Mouse (Mus musculus) liver, embryonic 15.5 days (tissue): ENCODE measurements around the gene Phf10. TPM values are rescaled to one million over a fixed set of nuclear protein-coding genes. Genes with fewer than 3 reads are reported as not detected.
"Not testable (repeated sequence)": the region's sequence is repeated elsewhere in the genome, so short reads cannot be mapped to it uniquely, and the experiment has no call there.

Source experiments
- ATAC-seq: fragments of 200-750 bp; cut with Nextera tagmentation; 2 replicates; pipeline ENCODE4 v1.8.0; 2017; ENCODE audit warnings: moderate number of reproducible peaks, mild to moderate bottlenecking, moderate library complexity; ENCODE audit not compliant: insufficient read depth
- H3K27ac ChIP-seq: fragments of 300-500 bp; sonication (generic); replicated peaks from 2 replicates; pipeline ENCODE4 v1.5.1; 2015; ENCODE audit warnings: mild to moderate bottlenecking, inconsistent platforms
- H3K27me3 ChIP-seq: fragments of 300-500 bp; sonication (generic); 2 replicates; pipeline ENCODE4 v1.6.1; 2015; ENCODE audit warnings: mild to moderate bottlenecking, inconsistent platforms
- H3K36me3 ChIP-seq: fragments of 300-500 bp; sonication (generic); replicated peaks from 2 replicates; pipeline ENCODE4 v1.6.1; 2015; ENCODE audit warnings: moderate library complexity, mild to moderate bottlenecking, inconsistent platforms
- H3K4me1 ChIP-seq: fragments of 300-500 bp; sonication (generic); replicated peaks from 2 replicates; pipeline ENCODE4 v1.6.1; 2015; ENCODE audit warnings: inconsistent platforms
- H3K4me2 ChIP-seq: fragments of 300-500 bp; sonication (generic); 2 replicates; pipeline ENCODE4 v1.6.1; 2015; ENCODE audit warnings: moderate library complexity, mild to moderate bottlenecking, inconsistent platforms
- H3K4me3 ChIP-seq: fragments of 300-500 bp; sonication (generic); replicated peaks from 2 replicates; pipeline ENCODE4 v1.5.1; 2015; ENCODE audit warnings: mild to moderate bottlenecking, inconsistent platforms
- H3K9ac ChIP-seq: fragments of 300-500 bp; sonication (generic); 2 replicates; pipeline ENCODE4 v1.6.1; 2015; ENCODE audit warnings: moderate library complexity, mild to moderate bottlenecking, inconsistent platforms
- H3K9me3 ChIP-seq: fragments of 300-500 bp; sonication (generic); replicated peaks from 2 replicates; pipeline ENCODE4 v1.6.1; 2016; ENCODE audit warnings: inconsistent platforms
- WGBS: fragments of 180-500 bp; shearing (Covaris S2); methylation state at CpG from one replicate; pipeline ENCODE4 v1.1.7; 2015; ENCODE audit warnings: mixed read lengths; ENCODE audit not compliant: insufficient replicate concordance; 5-methylcytosine and 5-hydroxymethylcytosine counted together
- polyA plus RNA-seq: library from polyadenylated mRNA; unstranded; fragments of >200 nt; fragmentation: Nextera tagmentation; extraction: Ambion mirVana; gene quantifications from 2 replicates; pipeline ENCODE4 v1.2.1, GENCODE M21; 2015

Gene Phf10
- polyA plus RNA-seq, 1 experiment from 2014 or later, result 93.2 TPM

GRCm38 (mm10) chr17:14942181-14942580, 18.9 kb downstream of the Phf10 start:
- H3K4me3 ChIP-seq, result peak overlapping the region; percentile 77
- peaks cover 27% of the 10 kb centered on the region for H3K4me1 ChIP-seq
- 63% methylated on average over 6 of the region's 6 CpGs for WGBS
- H3K9ac ChIP-seq, H3K27me3 ChIP-seq, ATAC-seq, H3K27ac ChIP-seq, H3K9me3 ChIP-seq: not testable (repeated sequence)
- peak overlapping the region; percentile 96 for H3K4me2 ChIP-seq
- peaks cover 22% of the 10 kb centered on the region for H3K36me3 ChIP-seq

DNA sequence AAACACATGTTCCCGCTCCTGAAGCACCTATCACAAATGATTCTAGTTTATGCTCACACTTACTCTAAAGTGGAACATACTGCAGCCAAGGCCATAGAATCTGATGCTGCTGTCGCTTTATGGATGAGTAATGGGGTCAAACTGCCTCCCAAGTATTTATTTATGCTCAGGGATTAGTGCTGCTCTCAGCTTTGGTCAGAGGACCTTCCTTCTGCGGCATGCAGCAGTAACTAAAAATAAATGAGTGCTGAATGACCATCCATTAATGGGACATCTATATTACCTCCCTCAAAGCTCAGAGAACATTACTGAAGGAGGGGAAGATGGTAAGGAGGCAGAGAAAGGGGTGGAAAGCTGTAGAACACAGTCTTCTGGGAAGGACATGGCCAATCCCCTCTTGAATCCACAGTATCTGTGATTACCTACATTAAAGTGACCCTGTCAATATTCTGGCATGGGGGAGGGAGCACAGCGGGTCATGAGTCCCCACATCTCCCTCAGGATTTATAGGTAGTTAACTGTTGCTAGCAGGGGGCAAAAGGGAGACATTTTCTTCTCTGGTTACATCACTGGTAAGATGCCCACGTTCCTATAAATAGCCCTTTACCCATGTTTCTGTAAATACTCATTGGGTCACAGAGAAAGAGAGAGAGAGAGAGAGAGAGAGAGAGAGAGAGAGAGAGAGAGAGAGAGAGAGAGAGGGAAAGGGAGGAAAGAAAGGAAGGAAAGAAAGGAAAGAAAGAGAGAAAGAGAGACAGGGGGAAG, 25.1 kb downstream of the Phf10 start:
- ATAC-seq, result no peak

DNA sequence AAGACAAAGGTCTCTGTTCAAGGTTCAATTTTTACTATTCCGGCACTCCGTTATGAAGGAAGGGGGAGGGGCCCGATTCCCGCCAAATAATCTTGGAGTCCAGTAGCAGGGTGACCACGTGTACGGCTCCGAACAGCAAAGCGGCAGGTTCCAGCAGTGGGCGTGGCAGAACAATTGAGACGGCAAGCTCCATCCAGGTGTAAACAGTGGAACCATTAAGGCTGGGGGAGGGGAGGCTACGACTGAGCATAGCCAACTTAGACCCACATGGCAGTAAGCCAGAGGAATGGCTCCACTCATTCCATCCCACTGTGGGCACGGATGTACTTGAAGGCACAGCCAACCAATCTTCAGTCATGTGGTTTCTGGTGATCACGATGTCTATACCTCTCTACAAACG, 25.8 kb downstream of the Phf10 start:
- not testable (repeated sequence) for H3K9ac ChIP-seq, H3K4me2 ChIP-seq, ATAC-seq, H3K9me3 ChIP-seq, H3K27ac ChIP-seq, H3K36me3 ChIP-seq, H3K4me1 ChIP-seq, H3K27me3 ChIP-seq, H3K4me3 ChIP-seq
- WGBS, result 66% methylated on average over 14 of the region's 14 CpGs

More for the DNA sequence above, 25.1 kb downstream of the Phf10 start:
- no peaks in the 10 kb centered on the region for H3K4me1 ChIP-seq
- H3K27me3 ChIP-seq, result no peaks in the 10 kb centered on the region
- no peak overlapping the region for H3K4me2 ChIP-seq
- no peak overlapping the region for H3K27ac ChIP-seq
- no peak overlapping the region for H3K4me3 ChIP-seq
- 58% methylated on average over 5 of the region's 5 CpGs for WGBS
- H3K9me3 ChIP-seq, result no peaks in the 10 kb centered on the region
- H3K36me3 ChIP-seq, result no peaks in the 10 kb centered on the region
- H3K9ac ChIP-seq, result no peak overlapping the region

DNA sequence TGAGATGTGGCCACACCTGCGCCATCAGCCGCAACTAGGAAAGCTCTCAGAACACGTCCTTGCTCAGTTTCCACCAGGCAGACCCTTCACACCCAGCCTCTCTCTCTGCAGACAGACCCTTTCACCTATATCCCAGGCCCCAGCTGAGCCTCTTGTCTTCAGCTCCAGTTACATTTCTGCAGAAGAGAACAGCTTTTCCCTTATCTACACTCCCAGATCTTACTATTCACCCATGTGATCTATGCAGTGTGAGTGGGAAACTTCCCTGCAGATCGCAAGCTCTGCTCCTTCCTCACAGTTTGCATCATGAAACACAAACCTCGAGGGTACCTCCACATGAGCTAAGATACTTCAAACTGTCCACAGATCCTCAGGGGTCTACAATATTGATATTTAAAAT, 29.6 kb downstream of the Phf10 start:
- H3K36me3 ChIP-seq, result no peaks in the 10 kb centered on the region
- H3K9me3 ChIP-seq, result no peaks in the 10 kb centered on the region
- no peaks in the 10 kb centered on the region for H3K4me1 ChIP-seq
- H3K9ac ChIP-seq, result no peak overlapping the region
- H3K4me2 ChIP-seq, result no peak overlapping the region
- H3K27ac ChIP-seq, result no peak overlapping the region
- no peak overlapping the region for H3K4me3 ChIP-seq
- no peaks in the 10 kb centered on the region for H3K27me3 ChIP-seq
- WGBS, result 48% methylated on average over 5 of the region's 5 CpGs
- no peak for ATAC-seq

DNA sequence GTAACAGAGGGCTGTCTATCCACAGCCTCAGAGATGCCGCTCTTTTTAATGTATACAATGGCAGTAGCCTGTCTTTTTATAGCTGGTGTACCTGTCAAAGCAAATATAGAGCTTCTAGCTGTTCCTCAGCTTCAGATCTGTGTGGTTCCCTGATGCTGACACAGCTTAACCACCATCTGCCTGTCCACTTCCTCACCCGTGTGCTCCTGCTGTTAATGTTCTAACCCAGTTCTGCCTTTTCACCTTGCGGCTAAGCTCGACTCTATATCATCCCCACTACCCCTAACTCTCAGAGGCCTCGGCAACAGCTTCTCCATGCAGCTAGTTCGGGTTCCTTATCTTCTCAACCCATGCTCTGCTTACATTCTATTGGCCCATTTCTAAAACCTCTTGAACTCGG, 30.4 kb downstream of the Phf10 start:
- no peak overlapping the region for H3K27ac ChIP-seq
- no peaks in the 10 kb centered on the region for H3K36me3 ChIP-seq
- no peaks in the 10 kb centered on the region for H3K9me3 ChIP-seq
- no peak overlapping the region for H3K4me2 ChIP-seq
- no peaks in the 10 kb centered on the region for H3K27me3 ChIP-seq
- 29% methylated on average over 7 of the region's 7 CpGs for WGBS
- no peak for ATAC-seq
- H3K4me3 ChIP-seq, result no peak overlapping the region
- no peak overlapping the region for H3K9ac ChIP-seq
- no peaks in the 10 kb centered on the region for H3K4me1 ChIP-seq

DNA sequence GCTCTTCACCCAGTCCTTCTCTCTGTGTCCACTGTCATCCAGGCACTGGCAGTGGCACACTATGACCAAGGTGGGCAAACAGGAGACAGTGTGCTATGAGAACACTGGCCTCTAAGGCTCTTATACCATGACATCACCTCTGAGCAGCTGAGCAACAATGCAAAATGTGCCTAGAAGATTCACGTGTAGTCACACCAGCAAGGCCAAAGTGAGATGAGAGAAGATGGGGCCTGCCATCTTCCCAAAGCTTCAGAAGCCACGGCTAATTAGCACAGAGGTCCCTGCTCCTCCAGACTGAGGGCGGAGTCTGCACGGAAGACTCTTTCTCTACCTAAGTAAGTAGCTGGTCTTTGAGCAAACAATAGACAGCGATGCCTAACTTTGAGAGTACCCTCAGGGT, 32.4 kb downstream of the Phf10 start:
- Histone ChIP-seq H3K4me3 (no peak overlapping the region), H3K4me2 (no peak overlapping the region), H3K9me3 (no peaks in the 10 kb centered on the region), H3K27ac (no peak overlapping the region), H3K36me3 (no peaks in the 10 kb centered on the region), H3K9ac (no peak overlapping the region), H3K4me1 (no peaks in the 10 kb centered on the region), H3K27me3 (no peaks in the 10 kb centered on the region)
- 67% methylated on average over 5 of the region's 5 CpGs for WGBS
- ATAC-seq, result no peak

DNA sequence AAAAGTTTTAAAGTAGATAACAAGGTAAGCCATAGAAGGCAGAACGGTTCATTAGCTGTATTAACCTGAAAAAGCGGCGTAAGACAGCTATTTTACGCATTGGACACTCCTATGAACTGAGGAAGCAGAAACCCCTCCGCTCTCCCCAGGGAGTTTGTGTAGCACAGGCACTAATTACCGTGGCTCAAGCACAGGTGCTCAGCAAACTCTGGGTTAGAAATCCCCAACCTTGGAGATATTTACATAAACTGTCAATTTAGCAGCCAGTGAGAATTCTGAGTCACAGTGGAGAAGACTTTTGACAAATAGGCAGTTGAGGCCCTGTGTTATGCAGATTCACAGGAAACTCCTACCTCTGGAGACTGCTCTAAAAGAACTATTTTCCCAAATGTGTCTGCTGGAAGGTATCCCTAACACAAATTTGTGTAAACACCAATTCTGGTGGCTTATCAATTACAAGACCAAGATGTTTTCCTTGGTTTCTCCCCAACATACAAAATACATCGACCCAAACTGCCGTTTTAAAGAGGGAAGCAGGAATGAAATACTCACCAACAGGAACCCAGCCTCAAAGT, 33.3 kb downstream of the Phf10 start:
- no peak overlapping the region for H3K4me2 ChIP-seq
- no peak overlapping the region for H3K4me3 ChIP-seq
- no peaks in the 10 kb centered on the region for H3K36me3 ChIP-seq
- H3K9me3 ChIP-seq, result no peaks in the 10 kb centered on the region
- no peaks in the 10 kb centered on the region for H3K27me3 ChIP-seq
- H3K9ac ChIP-seq, result no peak overlapping the region
- no peak overlapping the region for H3K27ac ChIP-seq
- 67% methylated on average over 8 of the region's 8 CpGs for WGBS
- no peak for ATAC-seq
- H3K4me1 ChIP-seq, result no peaks in the 10 kb centered on the region

DNA sequence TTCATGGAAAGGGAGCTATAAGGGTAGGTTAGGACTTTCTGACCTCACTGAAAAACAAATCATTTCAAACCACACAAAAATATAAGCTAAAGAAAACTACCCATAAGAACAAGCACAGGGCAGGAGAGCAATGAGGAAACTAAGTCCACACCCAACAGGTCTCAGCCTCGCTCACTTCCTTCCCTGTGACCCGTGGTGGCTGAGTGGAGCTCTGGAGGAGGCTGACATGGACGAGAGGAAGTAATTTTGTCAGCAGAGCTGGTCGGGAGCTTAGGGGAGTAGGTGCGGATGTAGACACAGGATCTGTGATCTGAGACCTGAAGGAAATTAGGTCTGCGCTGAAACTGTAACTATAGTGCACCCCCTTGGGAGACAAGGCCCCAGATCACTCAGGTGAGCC, 39.5 kb downstream of the Phf10 start:
- no peak overlapping the region for H3K27ac ChIP-seq
- 20% methylated on average over 6 of the region's 6 CpGs for WGBS
- H3K36me3 ChIP-seq, result no peaks in the 10 kb centered on the region
- H3K4me3 ChIP-seq, result no peak overlapping the region
- H3K9ac ChIP-seq, result no peak overlapping the region
- no peak overlapping the region for H3K4me2 ChIP-seq
- 0 out of 2 replicates have a peak, but pooled peaks cover 8% of the 10 kb centered on the region for H3K27me3 ChIP-seq
- no peak for ATAC-seq
- H3K4me1 ChIP-seq, result no peaks in the 10 kb centered on the region
- H3K9me3 ChIP-seq, result no peaks in the 10 kb centered on the region

- Histone ChIP-seq H3K4me3 (no peak overlapping the region), H3K9me3 (no peaks in the 10 kb centered on the region), H3K9ac (no peak overlapping the region), H3K27ac (no peak overlapping the region), H3K4me2 (no peak overlapping the region), H3K4me1 (no peaks in the 10 kb centered on the region), H3K36me3 (no peaks in the 10 kb centered on the region), H3K27me3 (0 out of 2 replicates have a peak, but pooled peaks cover 8% of the 10 kb centered on the region)
- no peak for ATAC-seq
- 72% methylated on average over 8 of the region's 8 CpGs for WGBS
Measured at GRCm38 (mm10) chr17:14917866-14918265, 43.2 kb downstream of the Phf10 start.

GRCm38 (mm10) chr17:14914401-14914800, 46.7 kb downstream of the Phf10 start:
- no peak overlapping the region for H3K4me3 ChIP-seq
- H3K4me2 ChIP-seq, result no peak overlapping the region
- no peak overlapping the region for H3K27ac ChIP-seq
- no peak for ATAC-seq
- 74% methylated on average over 4 of the region's 4 CpGs for WGBS
- no peaks in the 10 kb centered on the region for H3K36me3 ChIP-seq
- H3K9ac ChIP-seq, result no peak overlapping the region
- H3K9me3 ChIP-seq, result no peaks in the 10 kb centered on the region
- H3K4me1 ChIP-seq, result no peaks in the 10 kb centered on the region
- H3K27me3 ChIP-seq, result no peaks in the 10 kb centered on the region

GRCm38 (mm10) chr17:14912981-14913380, 48.1 kb downstream of the Phf10 start:
- no peak for ATAC-seq
- WGBS, result 74% methylated on average over 8 of the region's 8 CpGs
- Histone ChIP-seq H3K9ac (no peak overlapping the region), H3K4me1 (no peaks in the 10 kb centered on the region), H3K4me3 (no peak overlapping the region), H3K27ac (no peak overlapping the region), H3K4me2 (no peak overlapping the region), H3K27me3 (no peaks in the 10 kb centered on the region), H3K36me3 (no peaks in the 10 kb centered on the region), H3K9me3 (no peaks in the 10 kb centered on the region)

DNA sequence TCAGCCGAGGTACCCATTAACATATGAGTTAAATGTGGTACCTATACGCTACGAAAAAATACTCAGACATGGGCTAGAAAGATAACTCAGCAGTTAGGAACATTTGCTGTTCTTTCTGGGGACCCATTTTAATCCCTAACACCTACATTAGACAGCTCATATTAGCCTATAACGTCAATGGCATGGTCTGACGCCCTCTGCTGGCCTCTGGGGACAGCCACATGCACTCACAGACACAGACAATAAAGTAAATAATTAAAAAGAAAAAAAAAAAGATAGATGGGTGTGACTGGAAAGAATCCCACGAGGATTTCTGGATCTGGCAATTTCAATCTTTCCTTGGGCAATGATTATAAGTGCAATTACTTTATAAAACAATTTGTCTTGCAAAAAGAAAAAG, 48.7 kb downstream of the Phf10 start:
- H3K4me1 ChIP-seq, result no peaks in the 10 kb centered on the region
- WGBS, result 40% methylated on average over 6 of the region's 6 CpGs
- no peaks in the 10 kb centered on the region for H3K27me3 ChIP-seq
- H3K36me3 ChIP-seq, result no peaks in the 10 kb centered on the region
- no peaks in the 10 kb centered on the region for H3K9me3 ChIP-seq
- H3K27ac ChIP-seq, result no peak overlapping the region
- no peak overlapping the region for H3K9ac ChIP-seq
- H3K4me2 ChIP-seq, result no peak overlapping the region
- no peak for ATAC-seq
- no peak overlapping the region for H3K4me3 ChIP-seq
